Mouse (Mus musculus) embryo, embryonic 10 days (tissue): ENCODE measurements around the gene Kctd21.

Experiments used
- DNase-seq: peaks from one replicate; pipeline ENCODE4 v3.0.0-alpha.2; 2015; ENCODE audit warnings: low spot score

The Kctd21 gene

DNA sequence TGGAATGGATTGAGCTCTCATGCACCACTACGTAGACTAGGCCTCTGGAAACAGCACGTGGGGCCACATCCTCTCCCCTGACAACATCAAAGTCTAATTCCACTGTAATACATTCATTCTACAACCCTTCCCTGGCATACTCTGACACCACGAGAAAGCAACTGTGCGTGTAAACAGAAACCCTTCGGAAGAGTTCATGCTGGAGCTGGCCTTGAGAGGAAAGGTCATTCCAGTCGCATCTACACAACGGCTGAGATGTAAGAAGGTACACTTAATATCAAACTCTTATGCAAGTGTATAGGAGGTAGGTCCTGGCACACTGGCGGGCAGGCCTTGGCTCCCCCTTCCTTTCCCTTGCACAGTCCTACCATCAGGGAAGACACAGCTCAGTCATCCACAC is 7.8 kb upstream of the Kctd21 start:
- DNase-seq: no peak

DNA sequence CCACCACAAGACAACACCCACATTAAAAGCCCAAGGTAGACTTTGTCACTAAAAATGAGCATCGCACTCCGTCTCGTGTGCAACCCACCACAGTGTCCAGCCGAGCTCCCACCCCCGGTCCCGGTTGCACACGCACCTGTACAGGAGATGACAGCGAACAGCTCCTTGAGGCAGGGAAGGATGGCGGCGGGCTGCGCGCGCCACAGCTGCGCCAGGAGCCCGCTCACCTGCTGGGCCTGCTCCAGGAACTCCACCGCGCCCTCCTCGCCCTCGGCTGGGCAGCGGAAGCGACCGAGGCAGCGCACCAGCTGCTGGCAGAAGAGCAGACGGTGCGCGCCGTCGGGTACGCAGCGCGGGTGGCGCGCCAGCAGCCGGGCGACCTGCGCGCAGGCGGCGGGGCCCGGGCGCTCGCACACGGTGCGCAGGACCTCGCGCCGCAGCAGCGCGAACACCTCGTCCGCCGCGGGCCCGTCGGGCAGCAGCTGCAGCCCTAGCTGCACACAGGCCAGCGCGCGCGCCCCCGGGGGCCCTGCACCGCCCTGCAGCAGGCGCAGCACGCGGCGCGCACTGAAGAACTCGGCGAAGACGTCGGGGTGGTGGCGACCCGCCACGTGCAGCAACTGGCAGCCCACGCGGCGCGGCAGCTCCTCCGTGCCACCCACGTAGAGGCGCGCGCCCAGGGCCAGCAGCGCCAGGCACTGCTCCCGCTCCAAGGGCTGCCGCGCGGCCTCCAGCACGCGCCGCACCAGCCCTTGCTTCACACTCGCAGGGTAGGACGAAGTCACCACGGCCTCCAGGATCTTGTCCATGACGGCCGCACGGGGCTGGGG is 6.8 kb upstream of the Kctd21 start:
- peak; percentile 22 for DNase-seq

DNA sequence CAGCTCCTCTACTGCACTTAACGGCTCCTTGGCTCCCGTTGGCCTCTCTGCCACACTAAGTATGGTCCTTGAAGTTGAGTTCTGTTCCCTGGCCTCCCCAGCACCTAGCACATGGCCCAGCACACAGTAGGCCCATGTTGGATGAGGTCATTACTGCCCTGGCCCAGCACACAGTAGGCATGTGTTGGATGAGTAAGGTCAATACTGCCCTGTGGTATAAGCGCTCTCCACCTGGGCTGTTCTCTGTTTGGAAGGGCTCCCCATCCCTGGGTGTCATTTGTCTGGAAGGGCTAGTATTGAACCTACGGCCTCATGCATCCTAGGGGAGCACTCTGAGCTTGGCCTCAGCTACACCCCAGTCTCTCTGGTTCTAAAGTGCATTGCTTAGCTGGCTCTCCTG is 4.8 kb upstream of the Kctd21 start:
- no peak for DNase-seq

DNA sequence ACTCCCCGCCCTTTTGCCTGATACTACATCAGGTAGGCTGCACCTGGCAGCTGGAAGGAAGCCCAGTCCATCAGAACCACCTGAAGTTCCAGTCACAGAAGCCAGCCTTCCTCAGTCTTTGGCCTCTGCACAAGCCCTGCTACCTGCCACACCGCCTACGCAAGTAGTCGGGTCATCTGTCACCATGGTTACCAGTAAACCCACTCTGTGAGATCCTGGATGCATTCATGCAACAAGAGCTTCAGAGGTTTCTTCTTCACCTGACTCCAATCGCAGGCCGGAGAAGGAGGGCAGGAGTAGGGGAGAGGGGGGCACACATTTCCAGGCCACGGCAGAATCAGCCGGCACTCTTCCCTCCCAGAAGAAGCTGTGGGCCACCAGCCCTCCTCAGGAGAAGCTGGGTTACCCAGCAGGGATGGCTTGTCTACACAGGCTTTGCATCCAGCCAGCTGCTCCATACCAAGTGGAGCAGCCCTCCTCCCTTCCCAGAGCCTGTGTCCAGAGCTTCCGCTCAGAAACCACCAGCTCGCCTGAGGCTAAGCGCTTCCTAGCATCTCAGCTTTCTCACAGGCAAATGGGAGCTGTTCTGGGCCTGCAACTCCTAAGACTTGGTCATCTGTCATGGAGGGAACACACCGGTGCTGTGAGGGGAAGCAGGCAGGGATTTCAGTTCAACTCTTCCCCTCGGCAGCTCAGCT is 3.1 kb upstream of the Kctd21 start:
- no peak for DNase-seq

DNA sequence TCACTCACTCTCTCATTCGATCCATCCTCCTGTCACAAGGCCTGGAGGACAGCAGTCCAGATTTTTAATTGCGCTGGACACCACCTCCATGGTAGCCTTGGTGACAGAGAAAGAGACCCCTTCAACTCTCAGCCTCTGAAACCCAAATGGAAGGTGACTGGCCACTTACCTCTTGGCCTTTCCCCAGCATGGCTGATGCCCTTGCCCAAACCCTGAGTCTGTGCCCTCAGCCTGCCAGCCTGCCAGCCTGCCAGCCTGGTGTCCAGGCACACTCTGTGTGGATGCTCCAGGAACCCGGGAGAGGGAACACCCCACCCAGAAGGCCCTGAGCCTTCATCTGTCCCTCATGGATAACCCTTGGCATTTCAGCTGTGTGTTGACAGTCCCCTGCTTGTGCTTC is 2.5 kb upstream of the Kctd21 start:
- no peak for DNase-seq

DNA sequence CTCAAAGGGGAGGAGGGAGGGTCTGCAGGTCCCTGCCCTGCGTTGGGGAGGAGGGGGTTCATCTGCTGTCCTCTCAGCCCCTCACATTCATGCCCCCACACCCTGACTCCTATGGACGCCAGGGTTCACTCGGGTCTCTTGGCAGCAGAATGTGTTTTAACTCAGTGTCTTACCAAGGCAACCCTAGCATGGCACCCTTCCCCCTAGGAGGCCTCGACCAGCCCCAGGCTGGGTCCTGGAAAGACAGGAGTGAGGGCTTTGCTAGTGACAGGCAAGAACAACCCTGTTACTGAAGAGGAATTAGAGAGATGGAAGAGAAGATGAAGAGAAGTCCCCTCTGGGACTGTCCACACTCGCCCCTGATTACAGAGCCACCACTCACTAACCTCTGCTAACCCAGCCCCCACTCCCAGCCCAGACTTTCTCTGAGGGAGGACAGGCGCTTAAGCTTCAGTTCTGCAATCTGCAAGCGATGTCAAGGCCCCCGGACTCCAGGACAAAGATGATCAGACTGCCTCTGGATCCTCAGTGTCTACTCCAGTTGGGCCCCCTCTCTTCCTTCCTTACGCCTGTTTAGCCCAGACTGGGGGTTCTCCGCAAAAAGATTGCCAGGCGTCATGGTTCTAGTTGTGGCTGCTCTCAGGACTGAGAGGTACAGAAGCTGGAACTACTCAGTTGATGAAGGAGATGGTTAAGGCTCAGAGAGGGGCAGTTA is 1.0 kb upstream of the Kctd21 start:
- no peak for DNase-seq

DNA sequence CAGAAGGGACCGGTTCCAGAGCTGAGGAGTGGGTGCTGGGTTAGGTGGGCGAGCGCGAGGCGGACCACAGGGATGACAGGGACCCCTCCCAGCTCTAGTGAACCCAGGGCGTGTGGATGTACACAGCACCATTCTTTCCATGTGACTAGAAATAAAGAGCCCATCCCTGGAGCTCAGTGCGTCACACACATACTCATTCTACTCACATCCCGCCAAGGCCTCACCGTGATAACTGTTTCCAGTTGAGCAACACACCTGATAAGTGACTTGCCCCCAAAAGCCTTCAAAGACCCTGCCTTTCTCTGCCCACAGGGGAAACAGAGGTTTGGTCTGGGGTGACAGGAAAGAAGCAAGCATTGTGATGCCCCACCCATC is 527 bp downstream of the Kctd21 start:
- DNase-seq: peak; percentile 18

DNA sequence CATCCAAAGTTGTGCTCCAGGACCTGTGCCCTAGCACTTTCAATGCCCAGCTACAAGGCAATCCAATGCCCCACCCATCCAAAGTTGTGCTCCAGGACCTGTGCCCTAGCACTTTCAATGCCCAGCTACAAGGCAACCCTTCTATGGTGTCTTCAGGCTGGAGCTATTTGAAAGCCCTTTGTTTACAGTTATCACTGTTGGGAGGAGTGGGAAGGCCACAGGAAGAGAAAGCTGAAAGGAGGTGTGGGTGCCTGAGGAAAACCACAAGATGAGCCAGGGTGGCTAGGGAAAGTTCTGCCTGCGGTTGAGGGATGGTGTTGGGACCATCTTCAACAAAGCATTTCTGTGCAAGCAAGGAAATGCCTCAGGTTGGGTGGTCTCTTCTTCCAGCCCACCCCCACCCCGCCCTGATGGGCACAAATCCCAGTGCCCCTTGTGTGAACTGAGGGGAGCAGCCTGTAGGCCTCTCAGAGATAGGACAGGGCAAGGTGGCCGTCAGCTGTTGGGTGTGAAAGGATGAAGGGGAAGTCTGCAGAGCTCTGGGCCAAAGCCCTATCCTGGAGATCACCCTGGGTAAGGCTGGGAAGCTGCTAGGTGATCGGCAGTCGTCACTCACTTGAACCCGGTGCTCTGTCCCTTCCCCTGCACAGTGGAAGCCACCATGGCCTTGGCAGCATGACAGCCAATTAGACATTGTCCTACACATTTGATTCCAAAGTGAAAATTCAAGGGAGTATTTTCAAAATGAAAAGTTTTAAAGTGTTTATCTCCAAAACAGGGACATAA is 1.2 kb downstream of the Kctd21 start:
- no peak for DNase-seq

DNA sequence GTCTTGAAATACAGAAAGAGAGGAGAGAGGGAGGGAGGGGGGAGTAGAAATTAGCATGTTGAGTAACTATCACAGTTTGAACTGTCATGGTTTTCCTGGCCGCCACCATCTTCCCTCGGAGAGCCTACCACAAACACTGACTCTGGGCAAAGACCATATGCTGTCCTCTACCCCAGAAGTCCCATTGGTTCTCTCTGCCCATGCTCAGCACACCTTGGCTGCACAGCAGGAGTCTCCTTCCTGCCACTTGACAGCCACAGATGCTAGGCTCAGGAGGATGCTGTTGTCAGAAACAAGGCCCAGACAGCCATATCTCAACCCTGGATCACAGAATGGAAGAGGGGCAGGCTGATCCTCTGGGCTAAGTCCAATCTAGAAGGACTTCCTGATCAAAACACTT is 2.3 kb downstream of the Kctd21 start:
- no peak for DNase-seq

DNA sequence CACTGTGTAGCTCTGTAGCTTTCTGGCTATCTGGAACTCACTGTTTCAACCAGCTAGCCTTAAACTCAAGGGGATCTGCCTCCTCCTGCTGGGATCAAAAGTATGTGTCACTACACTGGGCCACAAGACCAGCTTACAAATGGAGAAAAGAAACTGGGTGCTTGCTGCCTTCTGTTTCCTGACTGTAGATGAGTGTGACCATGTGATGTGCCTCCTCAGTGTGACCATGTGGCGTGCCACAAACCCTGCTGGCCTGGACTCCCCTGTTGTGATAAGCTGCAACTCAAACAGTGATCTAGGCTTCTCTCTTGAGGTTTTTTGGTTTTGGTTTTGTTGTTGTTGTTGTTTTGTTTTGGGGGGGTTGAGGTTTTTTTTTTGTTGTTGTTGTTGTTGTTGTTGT is 4.6 kb downstream of the Kctd21 start:
- no peak for DNase-seq

DNA sequence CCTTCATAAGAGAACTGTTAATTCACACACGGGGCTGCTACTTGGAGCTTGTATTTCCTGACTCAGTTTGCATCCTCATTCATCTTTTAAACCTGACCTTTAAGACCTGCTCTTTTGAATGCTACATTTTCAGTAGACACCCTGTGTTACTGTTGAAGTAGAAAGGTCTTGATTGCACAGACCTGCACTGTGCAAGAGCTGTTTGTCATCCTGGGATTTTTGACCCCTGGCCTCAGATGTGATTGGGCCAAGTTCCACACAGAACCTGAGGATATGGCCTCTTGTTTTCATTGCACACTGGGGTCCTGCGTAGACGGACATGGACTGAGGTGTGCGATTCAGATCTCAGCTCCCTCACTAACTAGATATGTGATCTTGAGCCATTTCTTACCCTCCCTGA is 6.5 kb downstream of the Kctd21 start:
- DNase-seq: no peak

DNA sequence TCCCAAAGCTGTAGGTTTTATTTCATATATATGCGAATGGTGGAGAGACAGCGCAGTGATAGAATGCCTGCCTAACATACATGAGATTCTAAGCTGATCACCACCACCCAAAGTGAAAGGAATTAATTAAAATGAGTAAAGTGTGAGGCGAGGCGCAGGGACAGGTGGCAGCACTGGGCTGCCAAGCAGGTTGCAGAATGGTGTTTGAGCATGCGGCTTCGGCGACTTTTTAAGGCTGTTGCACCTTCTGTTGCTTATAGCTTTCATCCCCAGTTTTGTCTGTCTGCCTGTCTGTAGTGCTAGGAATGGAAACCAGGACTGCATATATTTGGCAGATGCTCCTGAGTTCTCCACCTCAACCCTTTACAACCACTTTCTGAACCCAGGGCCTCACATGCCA is 7.5 kb downstream of the Kctd21 start:
- DNase-seq: no peak

DNA sequence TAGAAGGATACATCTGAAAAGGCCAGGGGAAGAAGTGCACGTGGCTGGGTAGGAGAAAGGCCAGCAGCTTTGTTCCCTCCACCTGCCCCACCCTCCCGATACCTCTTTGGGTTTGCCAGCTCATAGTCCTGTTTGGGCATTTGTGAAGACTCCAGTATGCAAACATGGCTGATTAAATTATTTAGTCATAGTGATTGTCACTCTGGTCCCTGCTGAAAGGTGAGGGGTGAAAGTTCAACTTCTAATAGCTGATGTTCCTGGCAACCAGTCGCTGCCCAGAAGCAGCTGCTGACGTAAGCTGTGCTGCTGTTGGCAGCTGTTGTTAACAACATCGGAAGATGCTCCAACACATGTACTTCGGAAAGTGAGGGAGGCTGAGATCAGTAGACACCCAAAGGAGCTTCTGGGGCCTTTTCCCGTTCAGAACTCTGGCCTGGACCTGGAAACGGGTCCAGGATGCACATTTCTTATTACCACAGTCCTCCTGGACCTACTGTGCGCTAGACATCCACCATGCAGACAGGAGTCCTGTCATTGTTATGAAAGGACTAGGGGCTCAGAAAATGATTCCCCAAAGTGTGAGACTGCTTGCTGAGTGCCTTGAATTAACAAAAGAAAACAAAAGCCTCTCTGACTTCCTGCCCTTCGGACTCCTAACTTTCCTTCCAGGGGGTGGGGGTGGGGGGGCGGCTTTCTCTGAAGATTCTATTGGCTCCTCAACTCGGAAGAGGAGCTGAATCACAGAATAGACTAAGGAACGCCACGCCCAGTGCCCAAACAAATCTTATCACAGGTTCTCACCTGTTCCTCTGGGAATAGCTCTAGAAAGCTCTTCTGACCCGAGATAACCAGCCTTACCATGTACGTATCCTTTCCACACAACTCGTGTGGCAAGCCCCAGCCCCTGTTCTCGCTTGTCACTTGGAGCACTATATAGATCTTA is 9.1 kb downstream of the Kctd21 start:
- no peak for DNase-seq

DNA sequence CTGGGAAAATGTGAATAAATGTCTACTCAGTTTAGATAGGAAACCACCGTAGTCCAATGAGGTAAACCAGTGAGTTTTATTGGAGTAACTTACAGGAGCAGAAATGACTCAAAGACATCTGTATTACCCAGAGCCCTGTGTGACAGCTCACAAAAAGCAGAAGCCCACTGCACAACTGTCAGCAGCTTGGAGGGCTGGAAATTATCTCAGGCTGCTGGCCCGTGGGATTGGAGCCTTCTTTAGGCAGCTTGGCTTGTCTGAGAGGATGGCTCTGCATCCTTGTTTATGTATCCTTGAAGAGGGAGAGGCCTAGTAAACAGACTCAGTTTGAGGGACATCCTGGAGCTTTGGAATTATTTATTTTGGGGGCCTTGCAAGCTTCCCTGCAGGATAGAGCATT is 10.8 kb downstream of the Kctd21 start:
- no peak for DNase-seq

DNA sequence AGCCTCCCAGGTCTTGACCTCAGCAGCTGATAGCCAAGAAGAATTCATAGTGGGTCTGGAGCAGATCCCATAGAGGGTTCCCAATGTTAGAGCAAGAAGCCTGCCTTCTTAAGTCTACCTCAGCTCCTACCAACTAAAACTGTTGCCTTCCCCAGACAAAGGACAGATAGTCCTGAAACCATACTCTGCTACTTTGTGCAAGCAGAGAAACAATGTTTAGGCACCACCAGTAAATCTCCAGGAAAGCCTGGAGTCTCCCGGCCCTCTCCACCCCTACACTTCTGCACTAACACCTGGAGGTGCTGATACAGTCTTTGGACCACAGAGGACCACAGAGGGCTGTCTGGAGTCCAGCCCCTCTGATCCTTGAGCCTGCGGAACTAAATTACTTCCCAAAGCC is 12.5 kb downstream of the Kctd21 start:
- DNase-seq: no peak

DNA sequence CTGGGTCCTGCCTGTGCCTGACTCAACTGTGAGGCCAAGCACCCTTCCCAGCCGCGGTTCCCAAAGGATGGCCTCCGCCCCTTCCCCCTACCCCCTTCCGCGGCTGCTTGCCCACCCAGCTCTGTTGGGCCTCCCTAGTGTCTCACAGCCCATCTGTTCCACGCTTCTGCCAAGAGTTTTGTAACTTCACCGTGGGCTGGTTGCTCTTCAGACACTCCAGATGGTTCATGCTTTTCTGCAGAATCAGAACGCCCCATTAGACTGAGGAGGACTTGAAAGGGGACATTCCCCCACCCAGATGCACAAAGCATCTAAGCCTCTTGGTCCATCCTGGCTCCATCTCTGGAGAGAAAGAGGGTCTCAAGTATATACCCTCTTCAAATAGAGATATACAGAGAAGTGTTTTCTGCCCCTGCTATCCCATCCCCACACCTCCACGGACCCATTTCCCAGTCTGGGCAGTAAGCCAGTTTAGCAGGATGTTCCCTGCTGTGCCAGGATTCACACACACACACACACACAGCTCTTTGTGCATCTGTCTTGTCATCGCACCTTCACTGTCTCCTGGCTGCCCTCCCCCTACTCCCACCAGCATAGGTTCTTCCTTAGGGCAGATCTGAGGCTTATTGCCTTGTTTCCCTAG is 13.2 kb downstream of the Kctd21 start:
- DNase-seq: no peak

DNA sequence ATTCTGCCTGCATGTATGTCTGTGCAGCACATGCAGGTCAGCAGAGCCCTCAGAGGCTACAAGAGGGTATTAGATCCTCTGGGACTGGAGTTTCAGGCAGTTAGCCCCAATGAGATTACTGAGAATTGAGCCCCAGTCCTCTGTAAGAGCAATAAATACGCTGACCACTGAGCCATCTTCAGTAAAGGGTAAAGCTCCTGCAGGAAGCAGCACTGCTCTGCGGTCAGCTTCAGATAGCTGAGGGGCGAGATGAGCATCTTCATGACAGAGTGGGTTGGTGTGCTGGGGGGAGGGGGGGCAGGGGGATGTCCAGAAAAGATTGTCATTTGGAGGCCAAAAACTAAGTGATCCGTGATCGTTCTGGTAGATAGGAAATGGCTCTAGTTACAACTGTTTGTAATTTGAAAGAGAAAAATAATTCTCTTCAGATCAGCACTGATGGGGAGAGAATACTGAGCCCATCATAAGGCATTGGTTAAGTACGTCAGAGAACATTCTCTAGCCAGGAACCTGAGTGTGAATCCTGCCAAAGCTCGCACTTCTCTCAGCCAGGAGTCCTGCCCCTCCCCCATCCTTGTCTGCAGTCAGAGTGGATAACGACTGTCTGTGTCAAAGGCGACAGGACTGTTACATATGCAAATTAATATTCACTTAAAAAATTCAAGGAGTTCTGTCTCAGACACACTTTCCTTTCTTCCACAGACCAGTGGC is 14.1 kb downstream of the Kctd21 start:
- DNase-seq: no peak

DNA sequence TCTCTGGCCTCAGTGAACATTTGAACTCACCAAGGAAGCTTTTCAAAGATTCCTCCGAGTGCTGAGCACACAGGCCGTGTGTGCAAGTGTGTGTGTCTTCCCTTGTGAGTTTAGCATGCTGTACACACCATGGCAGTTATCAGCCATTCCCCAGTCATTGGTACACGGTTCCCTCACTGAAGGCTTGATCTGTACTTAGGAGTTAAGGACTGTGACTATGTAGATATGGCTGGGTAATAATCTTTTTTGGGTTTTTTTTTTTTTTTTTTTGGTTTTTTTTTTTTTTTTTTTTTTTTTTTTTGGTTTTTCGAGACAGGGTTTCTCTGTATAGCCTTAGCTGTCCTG is 14.7 kb downstream of the Kctd21 start:
- DNase-seq: no peak

DNA sequence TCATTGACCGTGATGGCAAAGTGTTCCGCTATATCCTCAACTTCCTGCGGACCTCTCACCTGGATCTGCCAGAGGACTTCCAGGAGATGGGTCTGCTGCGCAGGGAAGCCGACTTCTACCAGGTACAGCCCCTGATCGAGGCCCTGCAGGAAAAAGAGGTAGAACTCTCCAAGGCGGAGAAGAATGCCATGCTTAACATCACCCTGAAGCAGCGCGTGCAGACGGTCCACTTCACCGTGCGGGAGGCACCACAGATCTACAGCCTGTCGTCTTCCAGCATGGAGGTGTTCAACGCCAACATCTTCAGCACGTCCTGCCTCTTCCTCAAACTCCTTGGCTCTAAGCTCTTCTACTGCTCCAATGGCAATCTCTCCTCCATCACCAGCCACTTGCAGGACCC is 15.3 kb downstream of the Kctd21 start:
- DNase-seq: no peak

DNA sequence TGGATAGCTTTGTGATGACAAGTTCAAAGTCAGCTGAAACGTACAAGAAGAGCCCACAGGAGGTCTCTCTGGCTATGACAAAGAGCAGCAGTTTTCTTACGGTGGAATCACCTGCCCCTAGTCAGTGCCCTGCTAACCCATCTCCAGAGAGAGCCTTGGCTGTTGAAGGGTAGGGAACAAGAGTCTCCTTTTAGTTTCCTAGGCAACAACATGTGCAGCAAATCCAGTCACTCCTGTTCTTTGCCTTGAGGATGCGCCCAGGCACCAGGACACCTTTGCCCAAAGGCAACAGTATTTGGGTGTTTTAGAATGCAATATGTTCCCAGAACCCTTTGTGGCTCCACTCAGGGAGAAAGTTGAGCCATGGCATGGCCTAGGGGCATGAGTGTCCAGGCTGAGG is 16.2 kb downstream of the Kctd21 start:
- DNase-seq: no peak
